Mouse (Mus musculus) lung, postnatal 10 days (tissue): ENCODE measurements at regions not wholly inside any gene's neighbourhood (a gene's known extent, or its start where the extent isn't known, plus 50 kb on each side); places are given as distances from the start of the nearest gene placed in this dataset.
"Not testable (repeated sequence)": the region's sequence is repeated elsewhere in the genome, so short reads cannot be mapped to it uniquely, and the experiment has no call there.

Experiments used
- DNase-seq: peaks from one replicate; pipeline ENCODE4 v3.0.0; 2021

- DNase-seq: no peak
Measured at GRCm38 (mm10) chr13:44469675-44470074, 259.6 kb upstream of the Jarid2 start.

- DNase-seq: no peak
Measured at GRCm38 (mm10) chr13:44473200-44473599, 256.1 kb upstream of the Jarid2 start.

- DNase-seq: peak; percentile 77
Measured at GRCm38 (mm10) chr13:44476901-44477300, 252.4 kb upstream of the Jarid2 start.

- DNase-seq: peak; percentile 41
Measured at GRCm38 (mm10) chr13:44480128-44480527, 249.1 kb upstream of the Jarid2 start.

GRCm38 (mm10) chr13:44482661-44483060 is 246.6 kb upstream of the Jarid2 start:
- DNase-seq: peak; percentile 11

GRCm38 (mm10) chr13:44484582-44485329 is 244.5 kb upstream of the Jarid2 start:
- no peak for DNase-seq

GRCm38 (mm10) chr13:44490935-44491465 is 238.3 kb upstream of the Jarid2 start:
- DNase-seq: no peak

GRCm38 (mm10) chr13:44493884-44494283 is 235.4 kb upstream of the Jarid2 start:
- no peak for DNase-seq

- DNase-seq: no peak
Measured at GRCm38 (mm10) chr13:44495450-44495849, 233.8 kb upstream of the Jarid2 start.

GRCm38 (mm10) chr13:44496596-44496995 is 232.7 kb upstream of the Jarid2 start:
- DNase-seq: no peak

- not testable (repeated sequence) for DNase-seq
Measured at GRCm38 (mm10) chr13:44500896-44501295, 228.4 kb upstream of the Jarid2 start.

- DNase-seq: peak; percentile 58
Measured at GRCm38 (mm10) chr13:44501777-44502321, 227.4 kb upstream of the Jarid2 start.

GRCm38 (mm10) chr13:44502612-44503256 is 226.5 kb upstream of the Jarid2 start:
- peak; percentile 60 for DNase-seq

GRCm38 (mm10) chr13:44503257-44503950 is 225.9 kb upstream of the Jarid2 start:
- DNase-seq: no peak

- DNase-seq: no peak
Measured at GRCm38 (mm10) chr13:44504455-44504854, 224.8 kb upstream of the Jarid2 start.

- DNase-seq: peak; percentile 35
Measured at GRCm38 (mm10) chr13:44506975-44507374, 222.3 kb upstream of the Jarid2 start.

- no peak for DNase-seq
Measured at GRCm38 (mm10) chr13:44509526-44510159, 219.6 kb upstream of the Jarid2 start.

GRCm38 (mm10) chr13:44513378-44514285 is 215.6 kb upstream of the Jarid2 start:
- no peak for DNase-seq

GRCm38 (mm10) chr13:44514636-44515158 is 214.6 kb upstream of the Jarid2 start:
- no peak for DNase-seq

- no peak for DNase-seq
Measured at GRCm38 (mm10) chr13:44516863-44517262, 212.4 kb upstream of the Jarid2 start.

- no peak for DNase-seq
Measured at GRCm38 (mm10) chr13:44517312-44517711, 212.0 kb upstream of the Jarid2 start.
